Comparison of ENCODE assay signal across 9 mouse cellular contexts in the genomic region with DNA sequence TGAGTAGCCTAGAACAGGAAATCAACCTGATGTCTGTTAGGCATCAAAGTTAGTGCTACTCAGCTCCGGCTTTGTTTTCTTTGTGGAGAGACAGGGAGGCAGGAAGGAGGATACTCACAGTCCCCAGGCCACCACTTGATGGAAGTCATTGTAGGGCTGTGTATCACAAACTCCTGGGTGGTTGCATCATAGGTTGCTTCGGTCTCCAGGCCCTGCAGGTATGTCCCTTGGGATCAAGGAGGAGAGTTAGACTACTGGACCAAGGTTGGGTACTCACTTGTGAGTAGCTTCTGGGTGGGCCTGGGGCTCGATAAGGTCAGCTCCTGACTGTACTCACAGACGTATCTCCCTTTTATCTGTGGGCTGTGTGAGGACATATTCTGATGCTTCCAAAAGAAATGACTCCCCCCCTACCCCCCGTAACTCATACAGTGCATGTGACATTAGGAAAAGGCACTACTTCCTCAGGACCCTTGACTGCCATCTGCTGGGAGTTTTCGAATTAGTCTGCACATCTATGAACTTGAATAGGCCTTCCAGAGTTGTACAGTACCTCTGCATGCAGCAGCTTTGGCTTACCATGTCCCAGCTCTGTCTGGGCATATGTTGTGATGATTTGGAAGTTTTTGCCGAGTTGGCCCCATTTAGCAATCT. TPM values are rescaled to one million over a fixed set of nuclear protein-coding genes. Genes with fewer than 3 reads are reported as not detected.
DNase-seq lines count a peak whose midpoint lies in the region; ATAC-seq lines count a peak whose summit lies in the region.
"Had no signal": no experiment of that assay in that cellular context is flagged by ENCODE, and none has a peak within 500 bp of the region (broad histone marks: within the 10 kb centered on the region; RNA-seq: fewer than 3 reads in every experiment).

No protein-coding gene starts in this region.

- no peak overlapping the region for H3K4me2 ChIP-seq in liver, embryonic 11.5 days
- no peak overlapping the region for H3K4me2 ChIP-seq in neural tube, embryonic 14.5 days (ENCODE audit: low read depth, low read length)

- H3K4me3 ChIP-seq in liver, embryonic 11.5 days (ENCODE audit: low read depth, low read length) = no peak overlapping the region
- no peak overlapping the region for H3K4me3 ChIP-seq in neural tube, embryonic 14.5 days (ENCODE audit: low read depth, low read length)
- H3K4me3 ChIP-seq: liver, embryonic 15.5 days had no signal

- WGBS in liver, embryonic 11.5 days = 60% methylated on average over 7 of the region's 7 CpGs
- WGBS in neural tube, embryonic 14.5 days = 80% methylated on average over 7 of the region's 7 CpGs

- ATAC-seq in liver, embryonic 11.5 days (replicated peaks; ENCODE audit: low FRiP score) = 0 out of 2 replicates have a peak, but pooled peaks have one; percentile 40
- ATAC-seq in neural tube, embryonic 14.5 days (ENCODE audit: low read depth) = peak; percentile 33

- no peaks in the 10 kb centered on the region for H3K27me3 ChIP-seq in liver, embryonic 11.5 days (replicated peaks; ENCODE audit: control insufficient read depth, insufficient read depth, low read length)
- no peaks in the 10 kb centered on the region for H3K27me3 ChIP-seq in neural tube, embryonic 14.5 days (ENCODE audit: control insufficient read depth, insufficient read depth, low read length)
- H3K27me3 ChIP-seq: liver, embryonic 15.5 days had no signal

- H3K27ac ChIP-seq in liver, embryonic 11.5 days (ENCODE audit: low read depth, low read length) = no peak overlapping the region
- no peak overlapping the region for H3K27ac ChIP-seq in neural tube, embryonic 14.5 days (ENCODE audit: low read depth, low read length)
- H3K27ac ChIP-seq: liver, embryonic 15.5 days had no signal

- 0 out of 2 replicates have a peak, but pooled peaks cover 2% of the 10 kb centered on the region for H3K4me1 ChIP-seq in liver, embryonic 11.5 days (replicated peaks; ENCODE audit: control insufficient read depth, insufficient read depth, low read length)
- no peaks in the 10 kb centered on the region for H3K4me1 ChIP-seq in neural tube, embryonic 14.5 days (ENCODE audit: control insufficient read depth, insufficient read depth, low read length)
- H3K4me1 ChIP-seq: liver, embryonic 15.5 days had no signal

- H3K36me3 ChIP-seq in liver, embryonic 11.5 days (ENCODE audit: control insufficient read depth, insufficient read depth, low read length) = no peaks in the 10 kb centered on the region
- no peaks in the 10 kb centered on the region for H3K36me3 ChIP-seq in neural tube, embryonic 14.5 days (ENCODE audit: control insufficient read depth, insufficient read depth, low read length)

- no peak overlapping the region for H3K9ac ChIP-seq in liver, embryonic 11.5 days (ENCODE audit: low read depth, low read length)
- no peak overlapping the region for H3K9ac ChIP-seq in neural tube, embryonic 14.5 days (replicated peaks; ENCODE audit: low read depth, low read length)
- H3K9ac ChIP-seq: liver, embryonic 15.5 days had no signal

- no peaks in the 10 kb centered on the region for H3K9me3 ChIP-seq in liver, embryonic 11.5 days (ENCODE audit: control insufficient read depth, low read length)
- no peaks in the 10 kb centered on the region for H3K9me3 ChIP-seq in neural tube, embryonic 14.5 days (ENCODE audit: control insufficient read depth, low read length)
- H3K9me3 ChIP-seq: liver, embryonic 15.5 days had no signal

- DNase-seq in urinary bladder, postnatal 14 days (ENCODE audit: low spot score) = peak; percentile 69
- DNase-seq in urinary bladder, postnatal 10 days (ENCODE audit: low spot score) = no peak
- peak; percentile 14 for DNase-seq in cerebellum, adult 11 months
- DNase-seq in frontal cortex, adult 2 months (ENCODE audit: extremely low spot score in 1 of 2, low spot score in 1 of 2) = peak; percentile 30 to 82
- peak; percentile 85 for DNase-seq in kidney, adult 9 months
- peak; percentile 28 for DNase-seq in liver, embryonic 11.5 days (ENCODE audit: low spot score)
- peak; percentile 30 to 41 for DNase-seq in urinary bladder, postnatal 36 days (ENCODE audit: low spot score in 2 of 2)

RNA-seq across cellular contexts. Expression of gene Acox2, which starts 4.0 kb away (rescaled TPM):
- 0.15 and 0.26 TPM in 2 replicates for polyA plus RNA-seq in frontal cortex, adult 2 months (2012; rRNA removed)
- 1.0 and 1.2 TPM in 2 replicates for polyA plus RNA-seq in liver, embryonic 11.5 days (2014; fragmentation: Nextera tagmentation; extraction: Ambion mirVana)
- polyA plus RNA-seq in neural tube, embryonic 14.5 days (2014; fragmentation: Nextera tagmentation; extraction: Ambion mirVana) = not detected in 2 replicates

RNA-seq across cellular contexts. Expression of gene Kctd6, which starts 41.3 kb away (rescaled TPM):
- 35.9 and 36.3 TPM in 2 replicates for polyA plus RNA-seq in frontal cortex, adult 2 months (2012; rRNA removed)
- 9.0 and 10.6 TPM in 2 replicates for polyA plus RNA-seq in liver, embryonic 11.5 days (2014; fragmentation: Nextera tagmentation; extraction: Ambion mirVana)
- 10.8 and 12.9 TPM in 2 replicates for polyA plus RNA-seq in neural tube, embryonic 14.5 days (2014; fragmentation: Nextera tagmentation; extraction: Ambion mirVana)
